Mouse (Mus musculus): ENCODE results near the gene Atp8b3. TPM values are rescaled to one million over a fixed set of nuclear protein-coding genes. Genes with fewer than 3 reads are reported as not detected.

The Atp8b3 gene
- under 1 TPM; 0.25 to 0.35 TPM for total RNA-seq (2021)

GRCm38 (mm10) chr10:80538710-80539394, at the start of gene Atp8b3:
Atp8b3 (minus strand) TSS chr10:80539124.
- no peak for DNase-seq

- DNase-seq: no peak
Measured at GRCm38 (mm10) chr10:80587305-80587657, 48.4 kb upstream of the Atp8b3 start.

DNA sequence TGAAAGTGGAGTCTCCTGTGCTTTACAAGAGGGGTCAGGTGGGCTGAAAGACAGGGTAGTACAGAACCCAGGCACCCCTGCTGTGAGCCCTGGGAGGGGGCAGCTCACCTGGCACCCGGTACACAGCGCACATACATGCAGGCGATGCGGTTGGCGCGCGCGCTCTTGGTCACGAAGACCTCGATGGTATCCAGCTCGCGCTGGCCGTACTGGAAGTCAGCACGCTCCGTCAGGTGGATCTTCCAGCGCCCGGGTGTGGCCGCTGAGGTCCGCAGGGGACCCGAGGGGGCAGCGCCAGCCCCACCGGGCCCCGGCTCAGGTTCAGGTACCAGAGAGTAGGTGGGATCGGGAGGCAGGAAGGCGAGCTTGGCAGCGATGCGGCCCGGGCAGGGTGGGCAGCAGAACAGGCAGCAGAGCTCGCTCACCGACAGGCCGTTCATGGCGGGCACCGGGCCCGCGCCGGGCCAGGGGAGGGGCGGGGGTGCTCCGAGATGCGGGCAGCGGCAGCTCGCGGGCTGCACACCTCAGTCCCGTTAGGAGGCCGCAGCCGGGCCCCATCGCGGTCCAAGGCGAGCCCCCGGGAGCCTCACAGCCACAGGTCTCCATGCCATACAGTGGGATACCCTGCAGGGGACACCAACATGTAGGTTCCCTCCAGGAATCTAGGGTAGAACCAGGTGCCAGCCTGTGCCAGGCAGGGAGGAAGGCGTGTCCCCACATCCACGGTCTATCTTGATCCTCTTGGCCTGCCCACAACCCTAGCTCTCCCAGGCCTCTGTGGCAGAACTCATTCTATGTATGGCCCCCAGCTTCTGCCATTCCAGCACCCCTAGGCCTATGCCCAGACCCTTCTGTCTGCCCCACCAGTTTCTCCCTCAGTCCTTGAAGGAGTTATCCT, 47.7 kb upstream of the Atp8b3 start:
- DNase-seq: no peak

- DNase-seq: no peak
Measured at GRCm38 (mm10) chr10:80585581-80585980, 46.7 kb upstream of the Atp8b3 start.

GRCm38 (mm10) chr10:80584642-80585552, 46.0 kb upstream of the Atp8b3 start:
- DNase-seq: peak in 1 of 2 experiments; percentile 4

DNA sequence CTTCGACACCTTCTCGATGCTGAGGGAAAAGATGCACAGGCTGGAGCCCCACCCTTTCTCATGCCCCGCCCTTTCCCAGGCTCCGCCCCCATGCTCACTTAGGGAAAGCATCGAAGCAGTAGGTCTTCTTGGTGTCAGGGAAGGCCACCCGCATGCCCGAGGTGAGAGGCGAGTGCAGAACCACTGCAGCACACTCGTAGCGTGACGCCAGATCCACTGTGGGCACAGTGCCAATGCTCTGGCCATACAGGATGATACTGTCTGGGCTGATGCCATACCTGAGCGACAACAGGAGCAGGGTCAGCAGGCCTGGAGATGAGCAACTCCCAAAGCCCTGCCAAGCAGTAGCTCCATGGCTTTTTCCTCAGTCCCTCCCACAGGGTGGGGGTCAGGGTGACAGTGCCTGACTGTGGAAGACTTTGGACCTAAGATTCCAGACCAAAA, 45.1 kb upstream of the Atp8b3 start:
- DNase-seq: peak in 1 of 2 experiments; percentile 2

GRCm38 (mm10) chr10:80583047-80583446, 44.1 kb upstream of the Atp8b3 start:
- DNase-seq: peak in 1 of 2 experiments; percentile 4

- no peak for DNase-seq
Measured at GRCm38 (mm10) chr10:80578911-80579310, 40.0 kb upstream of the Atp8b3 start.

DNA sequence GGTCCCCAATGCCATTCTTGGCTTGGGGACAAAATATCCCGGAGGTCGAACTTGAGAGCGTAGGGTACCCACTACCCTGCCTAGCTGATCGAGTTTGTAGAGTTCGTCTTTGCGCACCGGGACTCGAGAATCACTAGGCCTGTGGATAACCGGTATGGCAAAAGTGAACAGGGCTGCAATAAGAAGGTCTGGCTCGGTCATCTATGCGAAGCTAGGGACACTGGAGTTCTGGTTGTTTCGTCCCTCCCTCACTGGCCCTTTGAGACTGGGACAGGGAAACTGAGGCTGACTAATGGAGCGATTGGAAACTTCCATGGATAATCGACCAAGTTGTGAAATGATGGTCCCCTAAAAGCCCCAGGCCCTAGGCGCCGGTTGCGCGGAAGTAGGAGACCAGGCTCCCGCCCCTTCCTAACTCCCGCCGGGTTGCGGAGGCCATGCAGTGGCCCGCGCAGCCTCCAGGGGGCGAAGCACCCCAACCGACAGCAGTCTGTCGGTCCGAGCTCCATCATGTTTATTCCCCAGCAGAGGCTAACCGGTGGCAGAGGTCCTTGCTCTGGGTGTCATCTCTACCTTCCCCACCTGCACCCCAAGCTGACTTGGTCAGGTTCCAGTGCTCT, 39.3 kb upstream of the Atp8b3 start:
- peak; percentile 62 to 68 for DNase-seq

DNA sequence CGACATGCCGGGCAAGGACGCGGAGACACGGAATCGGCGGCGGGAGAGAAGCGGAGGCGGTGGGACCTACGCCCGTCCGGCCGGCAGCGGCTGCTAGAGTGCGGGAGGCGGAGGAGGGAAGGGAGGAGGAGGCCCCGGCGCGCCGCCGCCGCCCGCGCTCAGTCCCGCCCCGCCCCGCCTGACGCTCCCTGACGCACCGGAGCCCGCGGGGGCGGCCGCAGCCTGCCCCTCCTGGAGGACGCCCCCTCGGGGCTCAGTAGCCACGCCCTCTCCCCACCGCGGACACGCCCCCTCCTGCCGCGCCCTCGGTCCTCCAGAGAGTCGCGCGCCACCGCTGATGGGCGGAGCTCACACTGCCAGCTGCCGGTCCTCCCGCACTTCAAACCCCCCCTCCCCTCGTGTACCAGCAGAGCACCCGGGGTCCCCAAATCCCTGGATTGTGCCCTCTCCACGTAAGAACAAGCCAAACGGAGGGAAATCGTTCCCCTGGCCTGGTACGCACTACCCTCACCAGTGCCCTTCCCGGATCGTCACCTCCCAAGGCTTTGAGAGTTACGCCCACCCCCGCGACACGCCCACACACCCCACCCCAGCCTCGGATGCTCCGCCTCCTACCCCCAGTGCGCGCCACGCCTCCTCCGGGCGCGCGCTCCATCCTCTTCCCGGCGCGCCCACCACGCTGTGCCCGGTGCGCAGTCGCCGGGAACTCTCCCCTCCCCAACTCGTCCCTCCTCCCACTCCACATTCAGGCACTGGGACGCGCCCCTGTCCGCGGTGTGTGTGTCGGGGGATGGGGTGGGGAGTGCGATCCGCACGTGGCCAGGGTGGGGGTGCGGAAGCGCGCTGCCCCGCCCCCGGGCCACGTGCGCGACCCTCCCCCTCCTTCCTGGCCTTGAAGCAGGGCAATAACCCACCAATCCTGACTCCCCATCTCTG, 38.5 kb upstream of the Atp8b3 start, which contains the start of gene Klf16:
TSS of gene Klf16 (minus strand) at position 127 of the 936 bp plus-strand sequence.
- peak; percentile 97 for DNase-seq

- DNase-seq: no peak
Measured at GRCm38 (mm10) chr10:80576351-80577194, 37.6 kb upstream of the Atp8b3 start.

- DNase-seq: no peak
Measured at GRCm38 (mm10) chr10:80575925-80576324, 37.0 kb upstream of the Atp8b3 start.

DNA sequence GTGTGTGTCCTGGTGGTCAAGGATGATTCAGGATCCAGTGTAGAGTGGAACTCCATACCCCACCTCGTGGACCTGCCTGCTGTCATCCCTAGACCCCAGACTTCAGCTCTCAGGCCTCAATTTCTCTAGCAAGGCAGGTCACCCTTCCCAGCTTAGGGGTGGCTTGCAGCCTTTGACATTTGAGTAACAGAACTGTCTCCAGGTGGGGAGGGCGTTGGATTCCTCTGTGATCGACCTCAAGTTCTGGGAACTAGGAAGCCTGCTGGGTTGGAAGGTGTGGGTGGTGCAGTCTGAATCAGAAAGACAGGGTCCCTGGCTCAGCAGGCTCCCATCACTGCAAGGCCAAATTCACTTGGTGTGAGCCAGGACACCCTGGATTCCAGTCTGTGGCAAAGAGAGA, 36.0 kb upstream of the Atp8b3 start:
- DNase-seq: no peak

GRCm38 (mm10) chr10:80573944-80574343, 35.0 kb upstream of the Atp8b3 start:
- peak in 1 of 2 experiments; percentile 52 for DNase-seq

- no peak for DNase-seq
Measured at GRCm38 (mm10) chr10:80572477-80572876, 33.6 kb upstream of the Atp8b3 start.

DNA sequence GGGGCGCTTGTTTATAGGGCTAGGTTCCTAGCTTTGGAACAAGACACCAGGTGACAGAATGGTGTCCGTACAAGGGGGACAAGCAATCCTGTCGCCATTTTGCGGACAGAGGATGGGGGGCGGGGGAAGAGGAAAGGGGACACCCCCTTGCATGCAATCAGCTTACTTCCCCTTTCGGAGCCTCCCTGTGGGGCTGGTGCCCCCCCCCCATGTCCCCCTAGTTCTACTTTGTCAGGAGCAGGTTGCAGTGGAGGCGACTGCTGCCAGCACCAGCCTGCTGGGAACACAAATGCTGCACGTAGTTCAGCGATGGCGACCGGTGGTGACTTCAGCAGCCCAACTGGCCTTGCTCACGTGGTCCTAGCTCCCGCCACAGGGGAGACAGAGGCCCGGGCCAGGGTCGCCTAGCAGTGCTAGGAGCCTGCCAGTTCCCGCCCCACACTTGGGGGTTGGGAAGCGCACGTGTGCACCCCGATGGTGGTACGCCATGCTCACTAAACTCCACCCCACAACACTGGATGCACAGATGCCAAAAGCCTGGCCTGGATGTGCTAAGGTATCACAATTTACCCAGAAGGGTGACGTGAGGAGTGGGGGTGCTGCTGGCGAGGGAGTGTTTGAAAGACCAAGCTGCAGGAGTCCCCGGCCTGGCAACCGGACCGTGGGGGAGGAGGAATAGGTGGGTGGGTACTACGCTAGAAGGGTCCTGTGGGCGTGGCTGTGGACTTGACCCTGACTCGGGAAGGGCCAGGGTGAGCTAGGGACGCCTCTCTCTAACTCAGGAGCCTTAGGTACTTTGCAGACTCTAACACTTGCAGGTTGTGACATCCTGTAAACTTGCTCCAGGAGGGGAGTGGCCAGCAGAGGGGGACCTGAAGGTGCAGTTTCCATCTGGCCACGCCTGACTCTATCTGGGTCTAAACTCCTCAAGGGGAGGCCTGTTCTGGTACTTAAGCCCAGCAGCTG, 32.2 kb upstream of the Atp8b3 start:
- peak in 1 of 2 experiments; percentile 60 for DNase-seq

DNA sequence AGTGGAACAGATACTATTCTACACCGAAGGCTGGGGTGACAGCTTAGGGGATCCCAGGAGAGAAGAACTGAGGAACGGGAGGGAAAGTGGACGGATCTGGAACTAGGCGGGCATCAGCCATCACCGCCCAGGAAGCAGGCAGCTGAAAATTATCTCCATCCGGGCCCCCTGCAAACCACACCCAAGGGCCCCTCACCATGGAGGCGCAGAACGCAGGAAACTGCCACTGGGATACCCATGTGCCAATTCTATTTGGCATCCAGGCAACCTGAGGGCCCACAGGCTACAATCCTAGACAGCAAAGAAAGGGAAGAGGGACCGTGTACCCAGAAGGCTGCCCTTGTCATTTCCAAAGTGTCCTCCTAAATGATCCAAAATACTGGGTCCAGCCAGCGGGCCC, 31.5 kb upstream of the Atp8b3 start:
- no peak for DNase-seq

DNA sequence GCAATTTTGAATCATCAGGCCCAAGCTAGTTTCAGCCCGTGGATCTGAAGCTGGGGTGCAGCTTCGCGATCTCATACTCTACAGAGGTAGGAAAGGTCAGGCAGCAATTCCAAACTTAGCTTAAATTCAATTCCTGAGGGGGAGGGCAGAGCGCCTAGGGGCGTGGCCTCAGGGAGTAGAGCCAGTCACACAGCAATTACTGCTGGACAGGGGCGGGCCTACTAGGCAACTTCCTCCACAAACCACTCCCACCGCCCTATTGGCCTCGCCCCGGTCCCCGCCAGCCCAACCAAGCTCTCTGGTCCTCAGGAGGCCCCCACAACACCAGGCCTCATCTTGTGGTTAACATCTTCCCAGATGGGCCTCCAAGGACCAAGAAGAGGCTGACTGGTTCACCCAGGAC, 30.7 kb upstream of the Atp8b3 start:
- no peak for DNase-seq

- no peak for DNase-seq
Measured at GRCm38 (mm10) chr10:80568876-80569275, 30.0 kb upstream of the Atp8b3 start.

All from layer of hippocampus, postnatal 36 days (tissue).